Mouse (Mus musculus): ENCODE data around the gene Acyp2. TPM values are rescaled to one million over a fixed set of nuclear protein-coding genes. Genes with fewer than 3 reads are reported as not detected.

The Acyp2 gene
- polyA plus RNA-seq, 1 experiment from 2014 or later = 39.3 TPM

- H3K9me3 ChIP-seq (ENCODE audit: control insufficient read depth, low read length) = no peaks in the 10 kb centered on the region
- no peaks in the 10 kb centered on the region for H3K36me3 ChIP-seq (ENCODE audit: control insufficient read depth, insufficient read depth, low read length)
- no peak overlapping the region for H3K9ac ChIP-seq (ENCODE audit: low read length)
- peaks cover 0 to 10% of the 10 kb centered on the region in 2 experiments; a peak in 1 of 4 replicates for H3K4me1 ChIP-seq (ENCODE audit: control insufficient read depth in 2 of 2, insufficient read depth in 2 of 2, low read length in 2 of 2)
- H3K27ac ChIP-seq (replicated peaks in 1 of 2; ENCODE audit: control insufficient read depth in 1 of 2, insufficient read depth in 1 of 2, low read depth in 2 of 2, low read length in 2 of 2) = no peak overlapping the region
- no peak overlapping the region for H3K4me3 ChIP-seq (ENCODE audit: control insufficient read depth in 1 of 2, insufficient read depth in 1 of 2, low read depth in 1 of 2, low read length in 2 of 2)
- ATAC-seq (ENCODE audit: insufficient number of reproducible peaks, insufficient read depth, low FRiP score, low read depth) = no peak
- no peak overlapping the region for H3K4me2 ChIP-seq (ENCODE audit: low read length)
- no peaks in the 10 kb centered on the region for H3K27me3 ChIP-seq (ENCODE audit: control insufficient read depth, insufficient read depth, low read length)
- 86% methylated on average over 1 of the region's 1 CpGs for WGBS
Observed at GRCm38 (mm10) chr11:30615977-30616376, 33.4 kb downstream of the Acyp2 start.

GRCm38 (mm10) chr11:30613916-30614546 is 35.4 kb downstream of the Acyp2 start:
- WGBS = 76% methylated on average over 1 of the region's 1 CpGs
- H3K4me2 ChIP-seq (ENCODE audit: low read length) = no peak overlapping the region
- H3K4me1 ChIP-seq (ENCODE audit: control insufficient read depth in 2 of 2, insufficient read depth in 2 of 2, low read length in 2 of 2) = peaks cover 0 to 6% of the 10 kb centered on the region in 2 experiments; a peak in 1 of 4 replicates
- no peak overlapping the region for H3K27ac ChIP-seq (replicated peaks in 1 of 2; ENCODE audit: control insufficient read depth in 1 of 2, insufficient read depth in 1 of 2, low read depth in 2 of 2, low read length in 2 of 2)
- no peak overlapping the region for H3K9ac ChIP-seq (ENCODE audit: low read length)
- H3K36me3 ChIP-seq (ENCODE audit: control insufficient read depth, insufficient read depth, low read length) = no peaks in the 10 kb centered on the region
- ATAC-seq (ENCODE audit: insufficient number of reproducible peaks, insufficient read depth, low FRiP score, low read depth) = no peak
- no peaks in the 10 kb centered on the region for H3K27me3 ChIP-seq (ENCODE audit: control insufficient read depth, insufficient read depth, low read length)
- H3K9me3 ChIP-seq (ENCODE audit: control insufficient read depth, low read length) = no peaks in the 10 kb centered on the region
- no peak overlapping the region for H3K4me3 ChIP-seq (ENCODE audit: control insufficient read depth in 1 of 2, insufficient read depth in 1 of 2, low read depth in 1 of 2, low read length in 2 of 2)

- Histone ChIP-seq H3K4me3 (ENCODE audit: control insufficient read depth in 1 of 2, insufficient read depth in 1 of 2, low read depth in 1 of 2, low read length in 2 of 2) (no peak overlapping the region), H3K4me1 (ENCODE audit: control insufficient read depth in 2 of 2, insufficient read depth in 2 of 2, low read length in 2 of 2) (0 out of 4 replicates have a peak, but pooled peaks cover 0 to 3% of the 10 kb centered on the region in 2 experiments), H3K27ac (replicated peaks in 1 of 2; ENCODE audit: control insufficient read depth in 1 of 2, insufficient read depth in 1 of 2, low read depth in 2 of 2, low read length in 2 of 2) (no peak overlapping the region), H3K36me3 (ENCODE audit: control insufficient read depth, insufficient read depth, low read length) (no peaks in the 10 kb centered on the region), H3K4me2 (ENCODE audit: low read length) (no peak overlapping the region), H3K9ac (ENCODE audit: low read length) (no peak overlapping the region), H3K9me3 (ENCODE audit: control insufficient read depth, low read length) (no peaks in the 10 kb centered on the region), H3K27me3 (ENCODE audit: control insufficient read depth, insufficient read depth, low read length) (no peaks in the 10 kb centered on the region)
- ATAC-seq (ENCODE audit: insufficient number of reproducible peaks, insufficient read depth, low FRiP score, low read depth) = no peak
Observed at GRCm38 (mm10) chr11:30612699-30613098, 36.7 kb downstream of the Acyp2 start.

GRCm38 (mm10) chr11:30609247-30609646 is 40.1 kb downstream of the Acyp2 start:
- H3K27me3 ChIP-seq (ENCODE audit: control insufficient read depth, insufficient read depth, low read length) = no peaks in the 10 kb centered on the region
- no peaks in the 10 kb centered on the region for H3K4me1 ChIP-seq (ENCODE audit: control insufficient read depth in 2 of 2, insufficient read depth in 2 of 2, low read length in 2 of 2)
- ATAC-seq (ENCODE audit: insufficient number of reproducible peaks, insufficient read depth, low FRiP score, low read depth) = no peak
- 96% methylated on average over 1 of the region's 1 CpGs for WGBS
- no peaks in the 10 kb centered on the region for H3K9me3 ChIP-seq (ENCODE audit: control insufficient read depth, low read length)
- H3K36me3 ChIP-seq (ENCODE audit: control insufficient read depth, insufficient read depth, low read length) = no peaks in the 10 kb centered on the region
- no peak overlapping the region for H3K4me2 ChIP-seq (ENCODE audit: low read length)
- H3K9ac ChIP-seq (ENCODE audit: low read length) = no peak overlapping the region
- H3K4me3 ChIP-seq (ENCODE audit: control insufficient read depth in 1 of 2, insufficient read depth in 1 of 2, low read depth in 1 of 2, low read length in 2 of 2) = no peak overlapping the region
- H3K27ac ChIP-seq (replicated peaks in 1 of 2; ENCODE audit: control insufficient read depth in 1 of 2, insufficient read depth in 1 of 2, low read depth in 2 of 2, low read length in 2 of 2) = no peak overlapping the region

GRCm38 (mm10) chr11:30607587-30608518 is 41.5 kb downstream of the Acyp2 start:
- no peak overlapping the region for H3K9ac ChIP-seq (ENCODE audit: low read length)
- ATAC-seq (ENCODE audit: insufficient number of reproducible peaks, insufficient read depth, low FRiP score, low read depth) = no peak
- H3K4me1 ChIP-seq (ENCODE audit: control insufficient read depth in 2 of 2, insufficient read depth in 2 of 2, low read length in 2 of 2) = no peaks in the 10 kb centered on the region
- no peaks in the 10 kb centered on the region for H3K27me3 ChIP-seq (ENCODE audit: control insufficient read depth, insufficient read depth, low read length)
- no peak overlapping the region for H3K27ac ChIP-seq (replicated peaks in 1 of 2; ENCODE audit: control insufficient read depth in 1 of 2, insufficient read depth in 1 of 2, low read depth in 2 of 2, low read length in 2 of 2)
- no peaks in the 10 kb centered on the region for H3K9me3 ChIP-seq (ENCODE audit: control insufficient read depth, low read length)
- no peak overlapping the region for H3K4me3 ChIP-seq (ENCODE audit: control insufficient read depth in 1 of 2, insufficient read depth in 1 of 2, low read depth in 1 of 2, low read length in 2 of 2)
- no peak overlapping the region for H3K4me2 ChIP-seq (ENCODE audit: low read length)
- H3K36me3 ChIP-seq (ENCODE audit: control insufficient read depth, insufficient read depth, low read length) = no peaks in the 10 kb centered on the region
- WGBS = 59% methylated on average over 3 of the region's 3 CpGs

- WGBS = 76% methylated on average over 3 of the region's 3 CpGs
- H3K9ac ChIP-seq (ENCODE audit: low read length) = no peak overlapping the region
- H3K27ac ChIP-seq (replicated peaks in 1 of 2; ENCODE audit: control insufficient read depth in 1 of 2, insufficient read depth in 1 of 2, low read depth in 2 of 2, low read length in 2 of 2) = no peak overlapping the region
- H3K36me3 ChIP-seq (ENCODE audit: control insufficient read depth, insufficient read depth, low read length) = no peaks in the 10 kb centered on the region
- H3K4me3 ChIP-seq (ENCODE audit: control insufficient read depth in 1 of 2, insufficient read depth in 1 of 2, low read depth in 1 of 2, low read length in 2 of 2) = no peak overlapping the region
- no peaks in the 10 kb centered on the region for H3K27me3 ChIP-seq (ENCODE audit: control insufficient read depth, insufficient read depth, low read length)
- no peak for ATAC-seq (ENCODE audit: insufficient number of reproducible peaks, insufficient read depth, low FRiP score, low read depth)
- H3K9me3 ChIP-seq (ENCODE audit: control insufficient read depth, low read length) = no peaks in the 10 kb centered on the region
- H3K4me2 ChIP-seq (ENCODE audit: low read length) = no peak overlapping the region
- H3K4me1 ChIP-seq (ENCODE audit: control insufficient read depth in 2 of 2, insufficient read depth in 2 of 2, low read length in 2 of 2) = no peaks in the 10 kb centered on the region
Observed at GRCm38 (mm10) chr11:30597259-30597658, 52.1 kb downstream of the Acyp2 start.

- Histone ChIP-seq H3K27ac (replicated peaks in 1 of 2; ENCODE audit: control insufficient read depth in 1 of 2, insufficient read depth in 1 of 2, low read depth in 2 of 2, low read length in 2 of 2) (no peak overlapping the region), H3K36me3 (ENCODE audit: control insufficient read depth, insufficient read depth, low read length) (no peaks in the 10 kb centered on the region), H3K9ac (ENCODE audit: low read length) (no peak overlapping the region), H3K4me1 (ENCODE audit: control insufficient read depth in 2 of 2, insufficient read depth in 2 of 2, low read length in 2 of 2) (no peaks in the 10 kb centered on the region), H3K9me3 (ENCODE audit: control insufficient read depth, low read length) (peaks cover 7% of the 10 kb centered on the region; the same call in 1 of the 2 replicates), H3K4me3 (ENCODE audit: control insufficient read depth in 1 of 2, insufficient read depth in 1 of 2, low read depth in 1 of 2, low read length in 2 of 2) (no peak overlapping the region), H3K27me3 (ENCODE audit: control insufficient read depth, insufficient read depth, low read length) (no peaks in the 10 kb centered on the region), H3K4me2 (ENCODE audit: low read length) (no peak overlapping the region)
- ATAC-seq (ENCODE audit: insufficient number of reproducible peaks, insufficient read depth, low FRiP score, low read depth) = no peak
- 75% methylated on average over 2 of the region's 2 CpGs for WGBS
Observed at GRCm38 (mm10) chr11:30580008-30580407, 69.4 kb downstream of the Acyp2 start.
